Mouse (Mus musculus) lung, embryonic 16.5 days (tissue): ENCODE measurements around the gene Gm5741. TPM values are rescaled to one million over a fixed set of nuclear protein-coding genes. Genes with fewer than 3 reads are reported as not detected.
A peak's percentile ranks its signal among the peaks of the same experiment; 100 is the strongest.

Experiments
- ATAC-seq: fragments of 200-750 bp; cut with Nextera tagmentation; 2 replicates; pipeline ENCODE4 v1.8.0; 2017; ENCODE audit warnings: low read depth, mild to moderate bottlenecking, moderate library complexity
- H3K27ac ChIP-seq: fragments of 300-500 bp; sonication (generic); 2 replicates; pipeline ENCODE4 v1.5.1; 2014; ENCODE audit warnings: mild to moderate bottlenecking, control low read depth, low read length
- H3K27me3 ChIP-seq: fragments of 300-500 bp; sonication (generic); 2 replicates; pipeline ENCODE4 v1.6.1; 2014; ENCODE audit warnings: low read depth, low read length, mixed read lengths; ENCODE audit not compliant: control insufficient read depth, insufficient read depth
- H3K36me3 ChIP-seq: fragments of 300-500 bp; sonication (generic); 2 replicates; pipeline ENCODE4 v1.6.1; 2014; ENCODE audit warnings: low read length; ENCODE audit not compliant: control insufficient read depth, insufficient read depth
- H3K4me1 ChIP-seq: fragments of 300-500 bp; sonication (generic); replicated peaks from 2 replicates; pipeline ENCODE4 v1.6.1; 2014; ENCODE audit warnings: low read length, mixed read lengths; ENCODE audit not compliant: control insufficient read depth, insufficient read depth
- H3K4me2 ChIP-seq: fragments of 300-500 bp; sonication (generic); 2 replicates; pipeline ENCODE4 v1.6.1; 2014; ENCODE audit warnings: low read depth, low read length, control low read depth
- H3K4me3 ChIP-seq: fragments of 300-500 bp; sonication (generic); 2 replicates; pipeline ENCODE4 v1.5.1; 2014; ENCODE audit warnings: mild to moderate bottlenecking, low read length, control low read depth
- H3K9ac ChIP-seq: fragments of 300-500 bp; sonication (generic); 2 replicates; pipeline ENCODE4 v1.6.1; 2014; ENCODE audit warnings: low read length, control low read depth
- H3K9me3 ChIP-seq: fragments of 300-500 bp; sonication (generic); 2 replicates; pipeline ENCODE4 v1.6.1; 2016; ENCODE audit warnings: low read length; ENCODE audit not compliant: control insufficient read depth
- WGBS: fragments of 180-500 bp; shearing (Covaris S2); extraction: QIAGEN DNeasy Blood & Tissue Kit; methylation state at CpG from one replicate; pipeline ENCODE4 v1.1.7; 2014; 5-methylcytosine and 5-hydroxymethylcytosine counted together
- polyA plus RNA-seq: library from polyadenylated mRNA; unstranded; fragments of >200 nt; fragmentation: Nextera tagmentation; extraction: Ambion mirVana; gene quantifications from 2 replicates; pipeline ENCODE4 v1.2.1, GENCODE M21; 2015

Gm5741 gene
- polyA plus RNA-seq, 1 experiment from 2014 or later = not detected

DNA sequence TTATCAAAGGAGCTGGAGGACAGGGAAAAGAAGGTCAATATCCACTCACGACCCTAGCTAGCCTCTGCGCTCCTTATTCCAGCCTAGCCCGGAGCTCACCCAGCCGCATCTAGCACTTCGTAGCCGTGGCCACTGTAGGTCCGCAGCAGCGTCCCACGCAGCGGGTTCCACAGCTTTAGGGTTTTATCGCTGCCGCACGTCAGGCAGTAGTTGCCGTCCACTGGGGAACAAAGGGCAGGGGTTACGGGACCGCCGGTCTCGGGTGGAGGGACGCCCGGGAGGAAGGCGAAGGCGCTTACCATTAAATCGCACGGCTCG is 12.4 kb upstream of the Gm5741 start:
- peak overlapping the region; percentile 95 for H3K4me3 ChIP-seq
- H3K9ac ChIP-seq = peak overlapping the region; percentile 90
- H3K4me2 ChIP-seq = peak overlapping the region; percentile 94
- H3K4me1 ChIP-seq = peaks cover 26% of the 10 kb centered on the region
- no peaks in the 10 kb centered on the region for H3K27me3 ChIP-seq
- under 1% methylated on average over 25 of the region's 25 CpGs for WGBS
- H3K36me3 ChIP-seq = peaks cover 16% of the 10 kb centered on the region
- no peak for ATAC-seq
- H3K27ac ChIP-seq = peak overlapping the region; percentile 83
- H3K9me3 ChIP-seq = no peaks in the 10 kb centered on the region

DNA sequence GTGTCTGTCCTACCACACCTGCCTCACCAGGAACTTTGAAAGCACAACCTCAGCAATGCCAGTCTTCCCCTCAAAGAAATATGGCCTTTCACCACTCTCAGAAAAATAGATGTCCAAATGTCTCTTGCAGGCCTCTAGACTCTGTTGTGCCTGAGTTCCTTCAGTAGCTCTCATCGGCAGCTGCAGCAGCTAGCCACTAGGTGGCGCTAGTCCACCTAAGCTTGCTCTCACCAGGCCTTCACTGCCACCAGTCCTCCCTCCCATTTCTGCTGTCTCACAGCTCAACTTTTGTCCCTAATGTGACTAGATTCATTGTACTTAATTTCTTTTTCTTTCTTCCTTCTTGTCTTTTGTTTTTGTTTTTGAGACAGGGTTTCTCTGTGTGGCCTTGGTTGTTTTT is 9.2 kb upstream of the Gm5741 start:
- peaks cover 17% of the 10 kb centered on the region for H3K4me1 ChIP-seq
- H3K27me3 ChIP-seq = no peaks in the 10 kb centered on the region
- H3K4me2 ChIP-seq = no peak overlapping the region
- no peak overlapping the region for H3K27ac ChIP-seq
- 2% methylated on average over 2 of the region's 2 CpGs for WGBS
- H3K9me3 ChIP-seq = no peaks in the 10 kb centered on the region
- peaks cover 22% of the 10 kb centered on the region for H3K36me3 ChIP-seq
- peak; percentile 46; the same call in 1 of the 2 replicates for ATAC-seq
- no peak overlapping the region for H3K9ac ChIP-seq
- no peak overlapping the region for H3K4me3 ChIP-seq

DNA sequence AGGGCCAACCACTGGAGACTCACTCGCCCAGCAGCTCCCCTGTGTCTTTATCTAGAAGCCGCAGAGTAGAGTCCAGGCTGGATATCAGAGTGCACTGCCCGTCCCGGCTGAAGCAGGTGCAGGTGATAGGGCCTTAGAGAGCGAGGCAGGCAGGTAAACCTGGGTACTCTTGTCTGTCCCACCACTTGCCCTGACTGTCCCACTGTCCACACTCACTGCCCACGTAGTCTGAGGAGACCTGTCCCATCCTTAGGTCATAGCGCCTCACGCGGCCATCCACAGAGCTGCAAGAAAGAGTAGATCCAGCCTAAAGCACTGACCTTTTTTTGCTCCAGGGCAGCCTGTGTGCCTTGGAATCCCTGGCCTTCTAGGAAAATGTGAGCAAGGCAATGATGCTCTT is 8.2 kb upstream of the Gm5741 start:
- no peak overlapping the region for H3K4me2 ChIP-seq
- no peak overlapping the region for H3K27ac ChIP-seq
- H3K4me3 ChIP-seq = no peak overlapping the region
- WGBS = 60% methylated on average over 9 of the region's 9 CpGs
- H3K4me1 ChIP-seq = peaks cover 14% of the 10 kb centered on the region
- no peak for ATAC-seq
- no peaks in the 10 kb centered on the region for H3K27me3 ChIP-seq
- H3K9ac ChIP-seq = no peak overlapping the region
- no peaks in the 10 kb centered on the region for H3K9me3 ChIP-seq
- H3K36me3 ChIP-seq = peaks cover 22% of the 10 kb centered on the region

DNA sequence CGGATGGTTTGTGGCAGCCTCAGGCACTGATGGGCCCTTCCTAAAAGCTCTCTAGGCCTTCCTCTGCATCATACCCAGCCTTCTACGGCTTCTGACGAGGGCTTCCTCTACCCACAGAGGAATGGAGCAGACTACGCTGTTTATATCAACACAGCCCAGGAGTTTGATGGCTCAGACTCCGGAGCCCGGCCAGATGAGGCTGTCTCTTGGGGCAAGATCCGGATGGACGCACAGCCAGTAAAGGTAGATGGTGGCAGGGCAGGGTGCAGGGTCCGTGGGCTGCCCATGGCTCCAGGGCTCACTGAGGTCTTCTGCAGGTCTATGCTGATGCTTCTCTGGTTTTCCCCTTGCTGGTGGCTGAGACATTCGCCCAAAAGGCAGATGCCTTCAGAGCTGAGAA is 6.8 kb upstream of the Gm5741 start:
- WGBS = 94% methylated on average over 10 of the region's 10 CpGs
- ATAC-seq = no peak
- no peaks in the 10 kb centered on the region for H3K9me3 ChIP-seq
- no peak overlapping the region for H3K4me3 ChIP-seq
- no peak overlapping the region for H3K9ac ChIP-seq
- H3K27ac ChIP-seq = no peak overlapping the region
- no peak overlapping the region for H3K4me2 ChIP-seq
- no peaks in the 10 kb centered on the region for H3K27me3 ChIP-seq
- peaks cover 15% of the 10 kb centered on the region for H3K4me1 ChIP-seq
- peaks cover 22% of the 10 kb centered on the region for H3K36me3 ChIP-seq

DNA sequence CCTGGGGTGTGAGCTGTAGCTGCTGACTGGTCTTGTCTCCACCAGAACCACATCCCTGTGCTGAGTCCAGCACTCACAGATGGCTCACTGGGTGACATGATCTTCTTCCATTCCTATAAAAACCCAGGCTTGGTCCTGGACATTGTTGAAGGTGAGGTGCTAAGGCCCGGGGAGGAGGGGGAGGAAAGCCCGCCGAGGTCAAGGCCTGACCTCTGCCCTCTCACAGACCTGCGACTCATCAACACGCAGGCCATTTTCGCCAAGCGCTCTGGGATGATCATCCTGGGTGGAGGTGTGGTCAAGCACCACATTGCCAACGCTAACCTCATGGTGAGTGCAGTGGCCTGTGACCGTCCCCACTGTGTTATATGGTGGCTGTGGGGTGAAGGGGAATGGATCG is 6.4 kb upstream of the Gm5741 start:
- Histone ChIP-seq H3K27ac (no peak overlapping the region), H3K27me3 (no peaks in the 10 kb centered on the region), H3K36me3 (peaks cover 22% of the 10 kb centered on the region), H3K4me3 (no peak overlapping the region), H3K9me3 (no peaks in the 10 kb centered on the region), H3K9ac (no peak overlapping the region), H3K4me1 (peaks cover 12% of the 10 kb centered on the region), H3K4me2 (no peak overlapping the region)
- no peak for ATAC-seq
- WGBS = 78% methylated on average over 10 of the region's 10 CpGs

DNA sequence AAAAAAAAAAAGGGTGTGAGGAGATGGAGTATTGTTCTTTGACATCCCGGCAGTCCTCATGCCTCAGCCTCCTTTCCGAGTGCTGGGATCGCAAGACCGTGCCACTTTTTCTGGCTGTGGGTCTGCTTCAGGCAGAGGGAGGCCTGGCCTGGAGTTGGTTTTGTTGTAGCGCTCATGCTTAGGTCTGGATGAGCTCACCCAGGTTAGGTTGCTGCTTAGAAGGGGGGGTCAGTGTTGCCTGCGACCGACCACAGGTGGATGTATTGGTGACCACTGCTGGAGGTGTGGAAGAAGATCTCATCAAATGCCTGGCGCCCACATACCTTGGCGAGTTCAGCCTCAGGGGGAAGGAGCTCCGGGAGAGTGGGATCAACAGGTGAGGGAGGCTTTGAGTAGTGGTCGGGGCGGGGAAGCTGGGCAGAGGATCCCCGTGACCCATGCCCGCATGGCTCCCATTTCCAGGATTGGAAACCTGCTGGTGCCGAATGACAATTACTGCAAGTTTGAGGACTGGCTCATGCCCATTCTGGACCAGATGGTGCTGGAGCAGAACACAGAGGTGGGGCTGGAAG is 5.3 kb upstream of the Gm5741 start:
- H3K27ac ChIP-seq = no peak overlapping the region
- H3K9me3 ChIP-seq = no peaks in the 10 kb centered on the region
- WGBS = 81% methylated on average over 15 of the region's 15 CpGs
- peaks cover 12% of the 10 kb centered on the region for H3K4me1 ChIP-seq
- H3K36me3 ChIP-seq = peaks cover 22% of the 10 kb centered on the region
- H3K4me2 ChIP-seq = no peak overlapping the region
- H3K9ac ChIP-seq = no peak overlapping the region
- H3K4me3 ChIP-seq = no peak overlapping the region
- H3K27me3 ChIP-seq = no peaks in the 10 kb centered on the region
- ATAC-seq = no peak

DNA sequence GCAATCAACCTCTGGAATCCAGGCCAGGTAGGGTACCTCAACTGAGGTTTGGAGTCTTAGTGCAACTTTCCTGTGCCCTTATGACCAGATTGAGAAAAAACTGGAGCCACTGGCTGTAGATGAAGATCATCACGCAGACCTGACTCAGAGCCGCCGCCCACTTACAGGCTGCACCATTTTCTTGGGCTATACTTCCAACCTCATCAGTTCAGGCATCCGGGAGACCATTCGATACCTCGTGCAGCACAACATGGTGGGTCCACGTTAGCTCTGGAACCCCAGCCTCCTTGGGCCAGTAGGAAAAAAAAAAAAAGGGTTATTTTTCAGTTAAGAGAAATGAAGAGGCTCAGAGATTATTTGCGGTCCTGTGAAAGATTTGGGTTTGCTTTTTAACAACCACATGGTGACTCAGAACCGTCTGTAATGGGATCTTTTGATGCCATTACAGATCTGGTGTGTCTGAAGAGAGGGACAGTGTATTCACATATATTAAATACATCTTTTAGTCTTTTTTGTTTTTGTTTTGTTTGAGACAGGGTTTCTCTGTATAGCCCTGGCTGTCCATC is 4.7 kb upstream of the Gm5741 start:
- peak overlapping the region; percentile 99 for H3K4me3 ChIP-seq
- peak overlapping the region; percentile 82 for H3K4me2 ChIP-seq
- H3K4me1 ChIP-seq = peaks cover 12% of the 10 kb centered on the region
- no peaks in the 10 kb centered on the region for H3K9me3 ChIP-seq
- H3K27ac ChIP-seq = peak overlapping the region; percentile 98
- H3K9ac ChIP-seq = peak overlapping the region; percentile 95
- ATAC-seq = 0 out of 2 replicates have a peak, but pooled peaks have one; percentile 18
- 37% methylated on average over 9 of the region's 9 CpGs for WGBS
- H3K27me3 ChIP-seq = no peaks in the 10 kb centered on the region
- H3K36me3 ChIP-seq = peaks cover 22% of the 10 kb centered on the region

DNA sequence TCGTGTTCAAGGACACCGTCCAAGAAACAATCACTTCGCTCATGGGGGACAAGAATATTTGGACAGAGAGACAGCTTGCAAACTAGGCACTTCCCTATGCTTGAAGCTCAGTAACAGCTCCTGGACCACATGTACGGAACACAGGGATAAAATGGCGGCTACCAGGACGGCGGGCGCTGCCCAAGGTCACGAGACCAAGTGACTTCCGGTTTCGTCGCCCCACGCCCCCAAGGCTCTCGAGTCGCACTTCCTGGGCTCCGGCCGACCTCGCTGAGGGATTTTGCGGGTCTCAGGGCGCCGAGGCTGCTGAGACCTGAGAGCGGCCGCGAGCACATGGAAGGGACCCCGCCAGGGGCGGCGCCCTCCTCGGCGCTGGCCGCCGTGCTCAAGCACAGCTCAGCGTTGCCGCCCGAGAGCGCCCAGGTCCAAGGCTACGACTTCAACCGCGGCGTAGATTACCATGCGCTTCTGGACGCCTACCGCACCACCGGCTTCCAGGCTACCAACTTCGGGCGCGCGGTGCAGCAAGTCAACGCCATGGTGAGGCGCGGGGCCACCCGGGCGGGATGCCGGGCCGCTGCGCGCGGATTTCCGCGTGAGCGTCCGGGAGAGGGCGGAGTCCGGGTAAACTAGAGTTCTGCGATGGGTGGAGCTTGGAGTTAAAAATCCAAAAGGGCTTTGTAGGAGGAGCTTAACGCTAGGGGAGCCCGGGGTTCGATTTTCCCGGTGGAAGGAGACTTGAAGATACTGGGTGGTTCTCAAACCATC is 3.9 kb upstream of the Gm5741 start, which contains the start of gene Dhps:
TSS of gene Dhps (plus strand) at position 244 of the 768 bp plus-strand sequence.
- Histone ChIP-seq H3K27ac (peak within 1 kb of the TSS; percentile 98), H3K4me3 (peak within 1 kb of the TSS; percentile 99), H3K9me3 (no peaks in the 10 kb centered on the region), H3K27me3 (no peaks in the 10 kb centered on the region), H3K4me1 (peaks cover 12% of the 10 kb centered on the region), H3K36me3 (peaks cover 21% of the 10 kb centered on the region), H3K4me2 (peak within 1 kb of the TSS; percentile 82), H3K9ac (peak within 1 kb of the TSS; percentile 95)
- ATAC-seq = peak; percentile 95
- under 1% methylated on average over 68 of the region's 68 CpGs for WGBS

DNA sequence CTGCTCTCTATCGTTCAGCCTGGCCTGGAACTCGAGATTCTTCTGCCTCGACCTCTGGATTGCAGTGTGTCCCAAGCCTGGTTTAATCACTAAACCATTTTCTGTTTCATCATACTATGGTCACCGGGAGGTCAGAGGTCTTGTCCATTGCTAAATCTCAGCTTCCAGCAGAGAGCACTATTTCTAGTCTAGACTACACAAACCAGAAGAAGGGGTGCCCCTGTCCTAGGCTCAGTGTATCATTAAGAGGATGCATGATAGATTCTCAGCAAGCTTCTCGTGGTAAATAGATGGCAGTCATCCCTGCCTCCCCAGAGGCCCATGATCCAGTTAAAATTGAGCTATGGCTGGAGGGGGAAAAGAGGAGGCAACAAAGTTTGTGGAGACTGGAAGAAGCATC is 3.3 kb upstream of the Gm5741 start:
- Histone ChIP-seq H3K36me3 (peaks cover 15% of the 10 kb centered on the region), H3K4me3 (peak overlapping the region; percentile 99), H3K27me3 (no peaks in the 10 kb centered on the region), H3K4me2 (peak overlapping the region; percentile 82), H3K9ac (peak overlapping the region; percentile 95), H3K4me1 (peaks cover 12% of the 10 kb centered on the region), H3K9me3 (no peaks in the 10 kb centered on the region), H3K27ac (peak overlapping the region; percentile 98)
- WGBS = 64% methylated on average over 5 of the region's 5 CpGs
- ATAC-seq = no peak
